Mouse (Mus musculus) kidney, postnatal 14 days (tissue): ENCODE results near the gene Fbp1.
"Not testable (repeated sequence)": the region's sequence is repeated elsewhere in the genome, so short reads cannot be mapped to it uniquely, and the experiment has no call there.

ENCODE experiments used
- DNase-seq: peaks from one replicate; pipeline ENCODE4 v3.0.0; 2022; ENCODE audit warnings: mixed read lengths

Fbp1 gene

DNA sequence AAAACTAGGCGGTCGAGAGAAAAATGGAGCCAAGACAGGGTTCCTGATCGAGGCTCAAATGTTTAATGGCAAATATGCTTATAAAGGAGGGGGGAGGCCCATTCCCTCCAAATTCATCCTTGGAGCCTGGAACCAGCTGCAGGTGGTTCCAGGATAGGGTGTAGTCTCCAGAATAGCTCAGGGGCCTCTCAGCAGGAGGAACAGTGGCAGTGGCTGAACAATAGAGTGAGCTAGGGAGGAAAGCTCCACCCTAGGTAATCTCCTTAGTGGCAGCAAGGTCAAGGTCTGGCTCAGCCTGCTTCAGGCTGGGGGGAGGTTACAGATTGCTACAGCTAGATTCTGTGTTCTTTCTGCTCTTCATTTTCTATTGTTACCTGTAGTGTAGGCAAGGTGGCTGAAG, 72.4 kb downstream of the Fbp1 start:
- not testable (repeated sequence) for DNase-seq
